Mouse (Mus musculus) cortical plate, adult 2 months (tissue): Measurements from ENCODE around the gene Dnah2. TPM values are rescaled to one million over a fixed set of nuclear protein-coding genes. Genes with fewer than 3 reads are reported as not detected.
A peak's percentile ranks its signal among the peaks of the same experiment; 100 is the strongest.

Experiments used
- H3K27ac ChIP-seq: fragments of 200-500 bp; 2 replicates; pipeline ENCODE4 v1.5.1; 2012; ENCODE audit warnings: low read length, control low read depth, inconsistent platforms; ENCODE audit not compliant: insufficient read depth
- H3K4me1 ChIP-seq: fragments of 200-500 bp; 2 replicates; pipeline ENCODE4 v1.6.1; 2011; ENCODE audit warnings: low read length; ENCODE audit not compliant: control insufficient read depth, insufficient read depth
- H3K4me3 ChIP-seq: fragments of 200-500 bp; 2 replicates; pipeline ENCODE4 v1.5.1; 2011; ENCODE audit warnings: mild to moderate bottlenecking, low read length, control low read depth; ENCODE audit not compliant: insufficient read depth
- CTCF ChIP-seq: fragments of 200-500 bp; IDR thresholded peaks from 2 replicates; pipeline ENCODE4 v1.5.1; 2011; ENCODE audit warnings: mild to moderate bottlenecking, control low read depth, low read length; ENCODE audit not compliant: insufficient read depth; ENCODE audit errors: extremely low read depth
- POLR2A ChIP-seq: fragments of 200-500 bp; IDR thresholded peaks from 2 replicates; pipeline ENCODE4 v1.6.1; 2011; ENCODE audit warnings: mild to moderate bottlenecking, low read length, control low read depth; ENCODE audit not compliant: insufficient read depth; ENCODE audit errors: extremely low read depth
- polyA plus RNA-seq: library from polyadenylated mRNA; depleted of rRNA; stranded (reverse); fragments of >200 nt; gene quantifications from 2 replicates; pipeline ENCODE4 v1.2.3, GENCODE M21; 2012

Dnah2 gene
- polyA plus RNA-seq, 1 experiment = 1.6 TPM

GRCm38 (mm10) chr11:69565131-69565530 is 16.2 kb upstream of the Dnah2 start:
- H3K4me1 ChIP-seq = no peaks in the 10 kb centered on the region
- H3K4me3 ChIP-seq = no peak overlapping the region
- TF ChIP-seq CTCF (no peak), POLR2A (no peak)
- H3K27ac ChIP-seq = no peak overlapping the region

- Histone ChIP-seq H3K4me3 (no peak overlapping the region), H3K27ac (no peak overlapping the region), H3K4me1 (no peaks in the 10 kb centered on the region)
- TF ChIP-seq POLR2A = no peak
- TF ChIP-seq CTCF = no peak
Observed at GRCm38 (mm10) chr11:69564391-69564790, 15.5 kb upstream of the Dnah2 start.

DNA sequence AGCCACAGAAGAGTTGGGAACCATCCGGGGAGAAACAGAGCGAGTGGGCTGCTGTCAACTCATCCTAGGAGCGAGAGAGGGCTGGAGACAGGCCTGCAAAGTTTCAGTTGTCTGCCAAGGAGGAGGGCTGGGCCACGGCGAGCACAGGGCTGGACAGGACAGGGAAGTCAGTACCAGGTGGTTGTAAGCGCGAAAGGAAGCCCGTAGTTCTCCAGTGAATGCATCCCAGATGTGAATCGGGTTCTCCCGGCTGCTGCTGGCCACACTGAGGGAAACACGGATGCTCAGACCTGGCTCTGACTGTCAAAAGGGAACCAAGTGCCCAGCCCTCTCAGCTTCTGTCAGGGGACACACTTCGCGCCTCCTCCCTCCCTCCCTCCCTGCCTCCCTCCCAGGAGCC is 14.5 kb upstream of the Dnah2 start:
- TF ChIP-seq POLR2A (no peak), CTCF (no peak)
- no peak overlapping the region for H3K4me3 ChIP-seq
- no peak overlapping the region for H3K27ac ChIP-seq
- no peaks in the 10 kb centered on the region for H3K4me1 ChIP-seq

- peak overlapping the region; percentile 48; the same call in 1 of the 2 replicates for H3K4me3 ChIP-seq
- TF ChIP-seq POLR2A (no peak), CTCF (no peak)
- no peaks in the 10 kb centered on the region for H3K4me1 ChIP-seq
Observed at GRCm38 (mm10) chr11:69560896-69561854, 12.3 kb upstream of the Dnah2 start.

DNA sequence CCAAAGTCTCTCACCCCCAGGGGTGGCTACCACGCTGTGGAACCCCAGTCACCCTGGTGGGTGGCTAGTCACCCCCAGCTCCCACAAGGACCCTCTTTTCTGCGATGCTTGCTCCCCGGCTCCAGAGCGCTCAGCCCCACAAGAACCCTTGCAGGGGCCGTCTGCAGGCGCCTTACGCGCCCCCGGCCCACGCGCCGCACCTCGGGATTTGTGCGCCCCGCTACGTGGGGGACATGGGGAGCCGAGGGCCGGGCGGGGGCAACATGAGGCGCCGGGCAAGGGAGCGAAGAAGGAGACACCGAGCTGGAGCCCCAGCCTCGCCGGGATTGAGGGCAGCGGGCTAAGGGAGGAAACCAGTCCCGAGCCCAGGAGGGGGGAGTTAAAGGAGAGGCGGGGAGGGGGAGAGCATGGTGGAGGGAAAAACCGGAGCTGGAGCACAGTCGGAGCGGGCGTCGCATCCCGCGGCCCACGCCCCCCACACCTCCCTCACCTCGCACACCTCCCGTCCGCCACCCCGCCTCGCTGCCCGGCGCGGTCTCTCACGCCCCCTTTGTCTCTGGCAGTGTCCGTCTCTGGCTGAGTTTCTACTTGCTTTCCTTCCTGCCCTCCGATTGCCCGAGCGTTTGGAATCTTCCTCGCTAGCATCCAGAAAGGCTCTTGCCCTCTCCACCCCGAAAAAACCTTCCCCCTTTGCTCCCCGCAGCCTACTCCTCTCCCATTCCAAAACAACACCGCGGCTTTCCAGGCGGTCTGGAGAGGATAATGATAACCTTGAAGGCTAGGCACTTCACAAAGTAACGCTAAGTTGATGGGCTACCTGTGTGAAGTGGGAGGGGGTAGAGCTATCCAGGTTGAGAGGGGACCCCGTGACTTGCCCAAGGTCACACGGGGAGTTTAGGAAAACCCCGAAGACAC is 11.2 kb upstream of the Dnah2 start, which contains the start of gene Efnb3:
Gene Efnb3, minus strand, starts transcription at position 355 of the 915 bp plus-strand sequence.
- no peaks in the 10 kb centered on the region for H3K4me1 ChIP-seq
- TF ChIP-seq POLR2A (peak; percentile 60; the same call in 1 of the 2 replicates), CTCF (no peak)
- H3K4me3 ChIP-seq = peak within 1 kb of the TSS; percentile 48
- peak within 1 kb of the TSS; percentile 90 for H3K27ac ChIP-seq

More at GRCm38 (mm10) chr11:69560896-69561854, 12.3 kb upstream of the Dnah2 start:
- peak overlapping the region; percentile 69 for H3K27ac ChIP-seq

GRCm38 (mm10) chr11:69559183-69559582 is 10.3 kb upstream of the Dnah2 start:
- Histone ChIP-seq H3K4me3 (peak overlapping the region; percentile 48), H3K27ac (peak overlapping the region; percentile 90; the same call in 1 of the 2 replicates), H3K4me1 (no peaks in the 10 kb centered on the region)
- TF ChIP-seq POLR2A (no peak), CTCF (no peak)

DNA sequence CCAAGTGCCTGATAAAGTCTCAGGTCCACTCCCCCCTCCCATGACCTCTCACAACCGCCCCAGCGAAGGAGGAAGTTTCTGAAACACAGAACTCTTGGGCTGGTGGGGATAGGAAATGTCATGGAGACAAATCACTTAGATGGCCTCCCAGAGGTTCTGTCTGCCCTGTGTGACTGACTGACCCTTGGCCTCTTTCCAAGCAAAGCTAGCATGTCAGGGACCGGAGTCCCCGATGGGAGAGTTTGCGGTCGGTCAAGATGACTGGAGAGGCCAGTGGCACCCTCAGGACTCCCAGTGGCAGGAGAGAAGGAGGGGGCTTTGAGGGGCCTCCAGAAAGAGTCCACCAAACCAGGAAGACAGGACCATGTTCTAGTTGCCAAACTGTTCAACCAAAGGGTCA is 9.8 kb upstream of the Dnah2 start:
- Histone ChIP-seq H3K4me3 (peak overlapping the region; percentile 48), H3K4me1 (no peaks in the 10 kb centered on the region), H3K27ac (no peak overlapping the region)
- TF ChIP-seq POLR2A = no peak
- TF ChIP-seq CTCF = no peak

- TF ChIP-seq POLR2A (no peak), CTCF (no peak)
- H3K4me3 ChIP-seq = peak overlapping the region; percentile 48
- peaks cover 5% of the 10 kb centered on the region for H3K4me1 ChIP-seq
- H3K27ac ChIP-seq = no peak overlapping the region
Observed at GRCm38 (mm10) chr11:69557381-69557958, 8.6 kb upstream of the Dnah2 start.

DNA sequence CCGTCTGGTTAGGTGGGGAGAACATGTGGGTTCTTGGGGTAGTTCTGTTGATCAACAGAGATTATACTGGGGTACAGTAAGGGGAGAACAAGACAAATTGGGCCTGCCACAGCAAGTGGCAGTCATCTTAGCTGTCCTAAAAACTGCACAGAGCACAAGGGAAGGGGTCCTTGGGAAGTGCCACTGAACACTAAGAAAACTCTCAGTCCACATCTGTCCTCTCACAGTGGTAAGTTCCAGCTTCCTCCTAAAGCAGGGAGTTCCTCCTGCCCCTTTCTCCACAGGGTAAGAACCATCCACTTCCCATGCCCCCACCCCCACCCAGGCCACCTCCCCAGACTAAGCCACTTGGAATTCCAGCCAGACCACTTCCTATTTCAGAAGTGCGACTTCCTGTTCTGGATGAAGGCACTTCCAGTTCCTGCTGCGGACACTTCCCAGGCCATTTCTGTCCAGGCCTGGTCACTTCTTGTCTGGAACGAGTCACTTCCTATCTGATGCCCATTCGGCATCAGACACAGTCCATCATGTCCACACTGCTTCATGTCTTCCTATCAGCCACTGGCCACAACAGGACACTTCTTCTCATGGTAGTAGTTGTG is 5.7 kb upstream of the Dnah2 start:
- H3K4me1 ChIP-seq = peaks cover 5% of the 10 kb centered on the region
- H3K27ac ChIP-seq = no peak overlapping the region
- H3K4me3 ChIP-seq = no peak overlapping the region
- TF ChIP-seq POLR2A (no peak), CTCF (no peak)
